Mouse (Mus musculus) embryo, embryonic 10 days (tissue): ENCODE measurements around the gene Pcyt1a.
"Not testable (repeated sequence)": the region's sequence is repeated elsewhere in the genome, so short reads cannot be mapped to it uniquely, and the experiment has no call there.

Source experiments
- DNase-seq: peaks from one replicate; pipeline ENCODE4 v3.0.0-alpha.2; 2015; ENCODE audit warnings: low spot score

Gene Pcyt1a

DNA sequence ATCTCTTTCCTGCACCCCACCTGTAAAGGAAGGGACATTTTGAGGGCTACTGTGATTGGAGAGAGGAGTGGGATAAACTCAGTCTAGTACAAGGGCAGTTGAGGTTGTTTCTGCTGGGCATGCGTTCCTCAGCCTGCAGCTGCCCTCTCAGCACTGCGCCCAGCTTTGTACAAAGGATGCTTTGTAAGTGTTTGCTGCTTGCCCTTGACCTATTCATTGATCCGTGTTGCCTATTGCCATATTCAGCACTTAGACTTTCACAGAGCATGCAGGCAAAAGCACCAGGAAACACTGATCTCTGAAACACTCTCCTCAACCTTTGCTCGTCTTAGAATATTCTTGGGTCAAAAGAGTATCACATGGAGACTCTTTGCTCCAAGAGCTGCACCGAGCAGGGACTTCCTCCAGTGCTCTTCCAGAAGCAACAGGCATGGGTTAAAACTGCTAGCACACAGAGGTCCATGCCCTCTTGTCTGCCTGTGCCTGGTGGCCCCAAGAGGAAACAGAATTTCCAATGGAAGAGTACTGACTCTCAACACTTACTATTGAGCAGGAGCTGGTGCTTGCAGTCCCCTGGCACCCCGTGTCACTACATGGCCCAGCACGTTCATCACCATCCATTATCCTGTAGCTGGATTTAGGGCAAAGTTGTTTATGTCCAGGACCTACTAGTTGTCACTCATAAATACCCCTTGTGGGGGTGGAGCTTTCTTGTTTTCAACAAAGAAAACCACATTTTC, 41.7 kb downstream of the Pcyt1a start:
- DNase-seq = peak; percentile 24

DNA sequence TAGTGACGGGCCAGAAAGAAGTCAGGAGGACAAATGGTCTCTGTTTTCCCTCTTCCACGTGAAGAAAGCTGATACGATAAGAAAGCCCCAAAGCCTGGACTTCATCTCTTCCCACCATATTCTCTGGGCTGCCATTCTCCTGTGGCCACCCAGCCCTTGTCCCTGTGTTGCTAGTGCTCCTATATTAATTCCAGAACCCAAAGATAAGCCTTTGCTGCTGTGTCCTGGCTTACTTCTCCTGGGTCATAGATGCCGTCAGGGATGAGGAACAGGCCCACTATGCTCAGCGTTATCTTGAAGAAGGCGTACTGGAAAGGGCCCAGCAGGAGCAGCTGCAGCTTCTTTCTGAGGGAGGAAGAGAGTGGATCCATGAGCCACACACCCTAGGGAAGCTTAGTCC, 46.6 kb downstream of the Pcyt1a start:
- no peak for DNase-seq

- DNase-seq = no peak
Observed at GRCm38 (mm10) chr16:32479415-32479814, 48.7 kb downstream of the Pcyt1a start.

- peak; percentile 60 for DNase-seq
Observed at GRCm38 (mm10) chr16:32484431-32484871, 53.7 kb downstream of the Pcyt1a start.

DNA sequence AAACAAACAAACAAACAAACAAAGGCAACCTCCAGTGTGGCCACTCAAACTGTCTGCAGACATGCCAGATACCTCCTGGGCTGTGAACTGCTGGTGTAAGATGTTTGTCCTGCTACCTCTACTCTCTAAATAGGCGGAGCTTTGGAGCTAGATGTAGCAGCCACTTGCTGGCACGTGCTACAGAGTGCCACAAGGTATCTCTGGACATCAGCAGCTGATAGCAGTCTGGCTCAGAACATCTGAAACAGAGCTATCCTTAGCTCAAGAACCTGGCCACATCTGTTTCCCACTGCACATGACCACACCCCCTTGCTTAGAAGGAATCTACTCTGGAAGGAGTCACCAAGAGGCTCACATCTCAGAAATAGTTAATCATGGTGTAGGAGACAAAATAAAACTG, 54.5 kb downstream of the Pcyt1a start:
- DNase-seq = no peak

- no peak for DNase-seq
Observed at GRCm38 (mm10) chr16:32486046-32486445, 55.3 kb downstream of the Pcyt1a start.

GRCm38 (mm10) chr16:32487234-32488111, 56.8 kb downstream of the Pcyt1a start, which contains the start of gene Slc51a:
TSS of gene Slc51a (minus strand) at chr16:32487879.
- peak; percentile 33 for DNase-seq

DNA sequence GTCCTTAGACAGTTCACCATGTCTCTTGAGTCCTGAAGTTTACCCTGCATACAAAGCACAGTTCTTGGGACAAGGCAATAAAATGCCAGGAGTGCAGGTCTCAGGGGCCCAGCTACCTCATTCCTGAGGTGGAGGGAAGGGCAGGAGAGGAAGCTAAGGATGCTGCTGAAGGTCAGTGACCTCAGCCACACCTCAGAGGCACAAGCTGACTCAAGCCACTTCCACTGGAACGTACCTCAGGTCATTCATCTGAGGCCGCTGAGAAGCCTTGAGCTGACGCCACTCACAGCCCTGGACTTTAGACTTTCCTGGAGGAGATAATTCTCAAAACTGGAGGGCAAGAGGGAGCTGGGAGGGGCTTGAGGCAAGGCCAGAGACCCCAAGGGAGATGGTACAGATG, 58.2 kb downstream of the Pcyt1a start:
- no peak for DNase-seq

GRCm38 (mm10) chr16:32494371-32494770, 63.6 kb downstream of the Pcyt1a start:
- DNase-seq = not testable (repeated sequence)

DNA sequence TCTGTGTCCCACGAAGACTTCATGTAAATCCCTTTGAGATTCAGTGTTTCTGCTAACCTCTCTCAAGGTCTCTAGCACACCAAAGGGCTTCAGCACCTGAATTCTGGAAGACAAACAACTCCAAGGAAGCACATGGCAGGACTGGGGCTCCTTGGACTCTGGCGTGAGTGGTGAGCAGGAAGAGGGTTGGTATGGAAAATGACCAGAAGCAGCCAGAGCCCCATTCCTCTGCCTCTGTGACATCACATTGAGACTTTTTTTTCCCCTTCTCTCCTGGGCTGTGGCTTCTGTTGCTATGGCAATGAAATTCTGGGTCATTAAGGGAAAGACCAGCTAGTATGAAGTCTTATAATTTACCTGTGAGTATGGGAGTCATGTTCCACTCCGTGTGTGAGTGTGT, 65.2 kb downstream of the Pcyt1a start, which contains the start of gene Zdhhc19:
TSS of gene Zdhhc19 (plus strand) at position 301 of the 400 bp plus-strand sequence.
- no peak for DNase-seq

GRCm38 (mm10) chr16:32498996-32499395, 68.3 kb downstream of the Pcyt1a start:
- DNase-seq = no peak

- DNase-seq = peak; percentile 95
Observed at GRCm38 (mm10) chr16:32499430-32500037, 68.8 kb downstream of the Pcyt1a start.

DNA sequence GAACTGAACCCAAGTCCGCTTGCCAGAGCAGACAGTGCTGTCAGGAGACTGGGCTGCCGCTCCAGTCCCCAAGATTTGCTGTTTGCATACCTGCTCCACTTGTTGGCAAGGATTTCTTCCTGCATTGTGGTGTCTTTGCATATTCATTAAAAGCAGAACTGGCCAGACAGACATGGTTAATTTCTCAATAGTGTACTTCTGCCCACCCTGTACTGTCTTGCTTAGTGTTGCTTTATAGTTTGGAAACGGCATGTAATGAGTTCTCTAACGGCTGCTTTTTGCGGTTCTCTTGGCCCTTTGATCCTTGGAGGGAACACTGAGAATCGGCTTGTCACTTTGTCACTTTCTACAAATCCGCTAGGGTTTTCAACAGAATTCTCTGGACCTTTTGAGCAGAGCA, 70.7 kb downstream of the Pcyt1a start:
- no peak for DNase-seq

DNA sequence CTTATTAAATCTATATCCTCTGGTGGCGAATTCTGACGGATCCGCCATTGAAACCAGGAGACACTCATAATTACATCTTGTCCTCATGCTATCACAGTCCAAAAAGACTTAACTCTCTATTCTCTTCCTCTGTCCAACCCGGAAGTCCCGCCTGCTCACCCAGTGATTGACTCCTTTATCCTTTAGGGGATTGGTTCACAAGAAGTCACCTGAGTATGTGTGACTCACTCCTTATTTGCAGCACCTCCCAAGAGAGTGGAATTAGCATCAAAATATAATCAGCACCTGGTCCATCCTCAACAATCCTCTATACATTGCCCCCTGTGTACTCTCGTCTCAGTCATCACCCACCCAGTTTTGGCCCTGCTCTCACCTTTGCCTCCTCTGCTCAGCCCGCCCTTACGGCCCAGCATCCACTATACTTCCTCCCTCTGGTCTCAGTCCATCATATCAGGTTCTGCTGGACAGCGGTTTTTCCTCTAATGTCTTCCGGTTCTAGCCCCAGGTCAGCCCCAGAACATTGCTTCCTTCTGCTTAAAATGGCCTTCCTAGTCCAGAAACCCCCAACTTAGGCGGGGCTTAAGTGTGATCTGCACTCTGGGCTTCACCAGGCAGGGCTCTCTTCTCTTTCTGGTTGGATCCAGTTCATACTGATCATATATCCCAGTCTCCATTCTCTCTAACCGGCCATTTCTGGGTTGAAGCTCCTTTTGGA, 72.1 kb downstream of the Pcyt1a start:
- no peak for DNase-seq

DNA sequence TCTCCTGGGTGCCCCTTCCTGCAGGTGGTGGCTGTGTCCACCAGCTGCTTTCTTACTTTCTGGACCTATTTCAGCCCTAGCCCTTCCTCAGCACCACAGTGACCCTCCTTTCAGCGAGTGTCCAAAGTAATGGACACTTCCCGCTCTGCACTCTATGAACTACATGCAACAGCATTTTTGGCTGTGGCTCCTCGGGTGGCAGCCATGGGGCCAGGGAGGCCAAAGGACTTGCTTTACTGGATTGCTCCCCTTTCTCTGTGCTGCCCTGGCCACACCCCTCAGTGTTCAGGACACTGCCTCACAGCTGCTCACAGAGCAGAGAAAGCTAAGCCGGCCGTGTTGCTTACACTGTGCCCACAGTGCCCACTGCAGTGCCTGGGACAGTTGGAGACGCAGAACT, 72.9 kb downstream of the Pcyt1a start:
- DNase-seq = no peak

- no peak for DNase-seq
Observed at GRCm38 (mm10) chr16:32506298-32506697, 75.6 kb downstream of the Pcyt1a start.

GRCm38 (mm10) chr16:32506868-32507267, 76.1 kb downstream of the Pcyt1a start:
- DNase-seq = no peak

DNA sequence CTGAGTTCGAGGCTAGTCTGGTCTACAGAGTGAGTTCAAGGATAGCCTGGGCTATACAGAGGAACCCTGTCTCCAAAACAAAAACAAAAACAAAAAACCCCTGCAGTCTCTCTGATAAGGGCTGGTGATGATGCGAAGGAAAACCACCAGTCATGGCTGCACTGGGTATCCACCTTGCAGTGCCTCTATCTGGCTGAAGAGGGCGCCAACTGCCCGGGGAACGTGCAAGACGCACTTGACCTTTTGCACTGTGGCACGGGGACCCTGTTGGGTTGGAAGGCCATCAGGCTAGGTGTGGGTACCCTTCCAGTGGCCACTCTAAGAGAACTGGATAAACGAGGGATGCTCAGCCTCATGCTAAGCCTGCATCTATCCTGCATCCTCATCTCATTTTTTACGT, 76.7 kb downstream of the Pcyt1a start:
- DNase-seq = peak; percentile 82

GRCm38 (mm10) chr16:32508035-32508434, 77.3 kb downstream of the Pcyt1a start:
- no peak for DNase-seq

- DNase-seq = no peak
Observed at GRCm38 (mm10) chr16:32508506-32509065, 77.9 kb downstream of the Pcyt1a start.
